Mouse (Mus musculus): ENCODE measurements at regions not wholly inside any gene's neighbourhood (a gene's known extent, or its start where the extent isn't known, plus 50 kb on each side); places are given as distances from the start of the nearest gene placed in this dataset.

DNA sequence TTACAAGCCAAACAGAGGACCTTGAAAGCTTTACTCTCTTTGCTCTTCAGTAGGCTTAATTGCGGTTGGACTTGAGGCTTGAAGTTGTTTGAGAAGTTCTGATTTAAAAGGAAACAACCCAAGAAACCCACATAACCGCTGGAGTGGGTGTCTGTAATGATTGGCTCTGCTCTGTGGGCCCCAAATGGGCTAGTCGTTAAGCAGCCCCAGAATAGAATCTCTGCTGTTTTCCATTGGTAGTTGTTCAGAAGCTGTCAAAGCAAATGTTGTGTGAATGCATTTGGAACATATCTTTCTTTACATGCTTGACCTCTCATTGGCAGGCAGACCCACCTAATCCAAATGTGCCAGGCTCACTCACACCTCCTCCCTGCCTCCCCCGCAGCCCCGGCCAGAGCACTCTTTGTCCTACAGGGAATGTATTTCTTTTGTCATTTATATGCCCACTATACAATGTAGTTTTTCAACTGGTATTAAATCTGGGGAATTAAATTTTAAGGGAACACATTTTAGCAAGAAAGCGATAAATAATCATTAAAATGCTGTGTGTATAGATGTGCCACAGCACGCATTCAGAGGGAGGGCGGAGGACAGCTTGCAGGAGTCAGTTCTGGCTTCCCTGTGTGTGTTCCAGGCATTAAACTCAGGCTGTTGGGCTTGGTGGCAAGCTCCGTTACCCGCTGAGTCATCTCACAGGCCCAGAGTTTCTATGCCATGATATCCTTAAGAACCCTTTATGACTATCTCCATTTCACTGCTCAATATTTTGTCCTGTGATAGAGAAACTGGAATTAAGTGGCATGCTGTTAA, 116.9 kb downstream of the Gm7361 start:
- Histone ChIP-seq H3K9ac (ENCODE audit: control insufficient read depth, low read depth, low read length, poor library complexity, severe bottlenecking) (no peak overlapping the region), H3K4me3 (ENCODE audit: control insufficient read depth in 1 of 2, insufficient read depth in 1 of 2, low read depth in 2 of 2, low read length in 2 of 2) (no peak overlapping the region), H3K27ac (ENCODE audit: control insufficient read depth, low read depth, low read length) (no peak overlapping the region), H3K9me3 (replicated peaks; ENCODE audit: insufficient read depth, low read length) (no peaks in the 10 kb centered on the region), H3K79me2 (ENCODE audit: control insufficient read depth, insufficient read depth, low read length, poor library complexity) (no peaks in the 10 kb centered on the region), H3K4me1 (ENCODE audit: control insufficient read depth in 1 of 2, insufficient read depth in 2 of 2, low read length in 2 of 2) (no peaks in the 10 kb centered on the region), H3K27me3 (ENCODE audit: control insufficient read depth in 1 of 2, insufficient read depth in 2 of 2, low read length in 2 of 2) (no peaks in the 10 kb centered on the region), H3K36me3 (ENCODE audit: control insufficient read depth in 1 of 2, insufficient read depth in 2 of 2, low read length in 2 of 2) (no peaks in the 10 kb centered on the region)
- no peak for TF ChIP-seq BHLHE40 (IDR thresholded peaks at IDR 0.05; ENCODE audit: borderline replicate concordance, low read depth, low read length)
- no peak for TF ChIP-seq TCF12 (IDR thresholded peaks at IDR 0.05; ENCODE audit: low read depth, low read length)
- no peak for DNase-seq (ENCODE audit: low read depth, low spot score)

GRCm38 (mm10) chr5:26407088-26407672, 149.7 kb downstream of the Gm7361 start:
- no peak overlapping the region for H3K4me3 ChIP-seq (ENCODE audit: control insufficient read depth in 1 of 2, insufficient read depth in 1 of 2, low read depth in 2 of 2, low read length in 2 of 2)
- no peaks in the 10 kb centered on the region for H3K4me1 ChIP-seq (ENCODE audit: control insufficient read depth in 1 of 2, insufficient read depth in 2 of 2, low read length in 2 of 2)
- no peak overlapping the region for H3K27ac ChIP-seq (ENCODE audit: control insufficient read depth, low read depth, low read length)
- H3K79me2 ChIP-seq (ENCODE audit: control insufficient read depth, insufficient read depth, low read length, poor library complexity), result no peaks in the 10 kb centered on the region
- no peak for DNase-seq (ENCODE audit: low read depth, low spot score)
- no peaks in the 10 kb centered on the region for H3K36me3 ChIP-seq (ENCODE audit: control insufficient read depth in 1 of 2, insufficient read depth in 2 of 2, low read length in 2 of 2)
- H3K9ac ChIP-seq (ENCODE audit: control insufficient read depth, low read depth, low read length, poor library complexity, severe bottlenecking), result no peak overlapping the region
- TF ChIP-seq POLR2AphosphoS5 (IDR thresholded peaks at IDR 0.05; ENCODE audit: borderline replicate concordance, low read depth, low read length), result no peak
- TF ChIP-seq POLR2AphosphoS2 (IDR thresholded peaks at IDR 0.05; ENCODE audit: low read length), result no peak
- no peak for TF ChIP-seq GATA1 (IDR thresholded peaks at IDR 0.05; ENCODE audit: low read depth, low read length)
- TF ChIP-seq MYB (IDR thresholded peaks at IDR 0.05; ENCODE audit: low read depth, low read length), result no peak
- H3K9me3 ChIP-seq (replicated peaks; ENCODE audit: insufficient read depth, low read length), result no peaks in the 10 kb centered on the region
- H3K27me3 ChIP-seq (ENCODE audit: control insufficient read depth in 1 of 2, insufficient read depth in 2 of 2, low read length in 2 of 2), result no peaks in the 10 kb centered on the region

- Histone ChIP-seq H3K79me2 (ENCODE audit: control insufficient read depth, insufficient read depth, low read length, poor library complexity) (no peaks in the 10 kb centered on the region), H3K27ac (ENCODE audit: control insufficient read depth, low read depth, low read length) (no peak overlapping the region), H3K4me3 (ENCODE audit: control insufficient read depth in 1 of 2, insufficient read depth in 1 of 2, low read depth in 2 of 2, low read length in 2 of 2) (no peak overlapping the region), H3K4me1 (ENCODE audit: control insufficient read depth in 1 of 2, insufficient read depth in 2 of 2, low read length in 2 of 2) (no peaks in the 10 kb centered on the region), H3K36me3 (ENCODE audit: control insufficient read depth in 1 of 2, insufficient read depth in 2 of 2, low read length in 2 of 2) (no peaks in the 10 kb centered on the region), H3K9ac (ENCODE audit: control insufficient read depth, low read depth, low read length, poor library complexity, severe bottlenecking) (no peak overlapping the region), H3K9me3 (replicated peaks; ENCODE audit: insufficient read depth, low read length) (no peaks in the 10 kb centered on the region), H3K27me3 (ENCODE audit: control insufficient read depth in 1 of 2, insufficient read depth in 2 of 2, low read length in 2 of 2) (no peaks in the 10 kb centered on the region)
- TF ChIP-seq TCF12 (IDR thresholded peaks at IDR 0.05; ENCODE audit: low read depth, low read length), result no peak
- TF ChIP-seq ZNF384 (IDR thresholded peaks at IDR 0.05; ENCODE audit: low read depth, low read length), result no peak
- TF ChIP-seq UBTF (IDR thresholded peaks at IDR 0.05; ENCODE audit: borderline replicate concordance, insufficient read depth, low read depth, low read length), result no peak
- no peak for TF ChIP-seq USF1 (IDR thresholded peaks at IDR 0.05; ENCODE audit: low read depth, low read length)
- TF ChIP-seq TBP (IDR thresholded peaks at IDR 0.05; ENCODE audit: low read depth, low read length), result no peak
- no peak for TF ChIP-seq E2F4 (IDR thresholded peaks at IDR 0.05; ENCODE audit: borderline replicate concordance, low read depth, low read length)
- TF ChIP-seq NRF1 (IDR thresholded peaks at IDR 0.05; ENCODE audit: insufficient read depth, low read depth, low read length, poor library complexity, severe bottlenecking), result no peak
- TF ChIP-seq RCOR1 (IDR thresholded peaks at IDR 0.05; ENCODE audit: low read depth, low read length), result no peak
- no peak for TF ChIP-seq HCFC1 (IDR thresholded peaks at IDR 0.05; ENCODE audit: low read depth, low read length)
- TF ChIP-seq GABPA (IDR thresholded peaks at IDR 0.05; ENCODE audit: low read depth, low read length), result no peak
- no peak for DNase-seq (ENCODE audit: low read depth, low spot score)
Measured at GRCm38 (mm10) chr5:26413185-26413584, 155.7 kb downstream of the Gm7361 start.
